Mouse (Mus musculus): Measurements from ENCODE around the gene Hist1h3c.

GRCm38 (mm10) chr13:23751478-23751956 lies 6.1 kb upstream of the Hist1h3c start:
- no peak for TF ChIP-seq CTCF (IDR thresholded peaks at IDR 0.05; ENCODE audit: extremely low read depth, insufficient read length, insufficient replicate concordance, low read depth, low read length)
- no peak for TF ChIP-seq POLR2A (IDR thresholded peaks at IDR 0.05; ENCODE audit: low read depth, low read length)

All from small intestine, adult 2 months (tissue).